Comparison of ENCODE assay signal across 14 mouse cellular contexts in the genomic region with DNA sequence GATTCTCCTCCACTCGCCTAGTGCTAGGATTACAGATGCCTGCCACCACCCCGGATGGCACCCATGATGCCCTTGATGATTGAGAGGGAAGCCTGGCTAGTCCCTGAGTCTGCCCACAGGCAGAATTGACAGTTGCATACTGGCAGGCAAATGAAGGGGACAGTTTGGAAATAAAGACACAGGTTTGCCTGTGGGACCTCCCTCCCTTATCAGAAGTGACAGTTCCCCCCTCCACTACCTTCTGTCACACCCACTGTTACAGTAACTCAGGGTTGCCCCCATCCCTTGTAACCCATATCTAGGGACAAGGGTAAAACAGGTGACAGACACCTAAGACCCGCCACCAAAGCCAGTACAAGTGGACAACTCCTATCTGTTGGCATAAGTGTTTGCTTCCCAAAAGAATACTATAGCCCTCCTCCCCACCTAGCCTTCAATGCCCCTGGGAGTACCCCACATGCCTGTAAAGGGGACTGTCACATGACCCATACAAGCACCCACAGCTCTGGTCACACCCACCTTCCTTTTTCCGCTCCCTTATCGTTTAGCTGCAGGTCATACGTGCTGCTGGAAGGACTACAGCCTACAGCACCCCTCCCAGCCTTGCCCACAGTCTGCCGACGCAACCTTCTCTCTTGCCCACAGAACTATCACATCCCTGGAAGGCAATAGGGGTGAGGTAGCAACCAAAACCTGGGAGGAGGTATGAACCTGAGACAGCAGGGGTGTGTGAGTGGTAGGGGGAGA. TPM values are rescaled to one million over a fixed set of nuclear protein-coding genes. Genes with fewer than 3 reads are reported as not detected.
DNase-seq lines count a peak whose midpoint lies in the region; ATAC-seq and TF ChIP-seq lines count a peak whose summit lies in the region.
"Had no signal": no experiment of that assay in that cellular context is flagged by ENCODE, and none has a peak within 500 bp of the region (broad histone marks: within the 10 kb centered on the region; RNA-seq: fewer than 3 reads in every experiment).

No protein-coding gene starts in this region.

- H3K4me1 ChIP-seq in heart, embryonic 13.5 days = peaks cover 85% of the 10 kb centered on the region
- H3K4me1 ChIP-seq in MEL (ENCODE audit: control insufficient read depth in 1 of 2, insufficient read depth in 2 of 2, low read length in 2 of 2) = peaks cover 38 to 53% of the 10 kb centered on the region in 2 experiments

- intact Hi-C loops in left cerebral cortex, postnatal 4 days (cut with DNase I) = no loop called here

- no peak for TF ChIP-seq RAD21 in MEL (IDR thresholded peaks at IDR 0.05; ENCODE audit: low read depth, low read length)

- TF ChIP-seq EP300 in MEL (IDR thresholded peaks at IDR 0.05; ENCODE audit: low read depth in 1 of 2, low read length in 2 of 2) = peak; percentile 75 to 81

- H3K4me3 ChIP-seq in heart, embryonic 13.5 days = no peak overlapping the region
- H3K4me3 ChIP-seq in MEL (ENCODE audit: control insufficient read depth in 1 of 2, insufficient read depth in 1 of 2, low read depth in 2 of 2, low read length in 2 of 2) = peak overlapping the region in 1 of 2 experiments; percentile 2; a peak in 2 of 4 replicates
- H3K4me3 ChIP-seq: limb, embryonic 13.5 days; midbrain, embryonic 12.5 days; neural tube, embryonic 12.5 days had no signal

- H3K27ac ChIP-seq in heart, embryonic 13.5 days (replicated peaks) = peak overlapping the region; percentile 48
- H3K27ac ChIP-seq in MEL (ENCODE audit: control insufficient read depth, low read depth, low read length) = peak overlapping the region; percentile 99
- H3K27ac ChIP-seq: limb, embryonic 13.5 days; midbrain, embryonic 12.5 days; neural tube, embryonic 12.5 days had no signal

- peak overlapping the region; percentile 37; the same call in 1 of the 2 replicates for H3K4me2 ChIP-seq in heart, embryonic 13.5 days
- H3K4me2 ChIP-seq: limb, embryonic 13.5 days; midbrain, embryonic 12.5 days; neural tube, embryonic 12.5 days had no signal

- peak overlapping the region; percentile 59 for H3K9ac ChIP-seq in heart, embryonic 13.5 days
- H3K9ac ChIP-seq in MEL (ENCODE audit: control insufficient read depth, low read depth, low read length, poor library complexity, severe bottlenecking) = peak overlapping the region; percentile 54
- H3K9ac ChIP-seq: limb, embryonic 13.5 days; midbrain, embryonic 12.5 days; neural tube, embryonic 12.5 days had no signal

- no peaks in the 10 kb centered on the region for H3K27me3 ChIP-seq in heart, embryonic 13.5 days (replicated peaks)
- no peaks in the 10 kb centered on the region for H3K27me3 ChIP-seq in MEL (ENCODE audit: control insufficient read depth in 1 of 2, insufficient read depth in 2 of 2, low read length in 2 of 2)
- H3K27me3 ChIP-seq: limb, embryonic 13.5 days; midbrain, embryonic 12.5 days; neural tube, embryonic 12.5 days had no signal

- DNase-seq in heart, adult 9 months (ENCODE audit: low spot score in 2 of 2) = no peak
- peak; percentile 92 for DNase-seq in MEL (ENCODE audit: low read depth, low spot score)
- DNase-seq in urinary bladder, adult 18-20 months (ENCODE audit: low spot score in 2 of 2) = no peak
- DNase-seq in retina, embryonic 14.5 days (ENCODE audit: low spot score) = no peak
- no peak for DNase-seq in left cerebral cortex, postnatal 4 days
- DNase-seq: cerebellum, postnatal 36 days; kidney, adult 2 months; thymus, postnatal 36 days had no signal

- peaks cover 47% of the 10 kb centered on the region for H3K79me2 ChIP-seq in MEL (ENCODE audit: control insufficient read depth, insufficient read depth, low read length, poor library complexity)

- ATAC-seq in heart, embryonic 13.5 days (ENCODE audit: extremely low read depth, insufficient number of reproducible peaks, low FRiP score, low TSS enrichment) = peak; percentile 81
- ATAC-seq in granulocyte monocyte progenitor cell, adult 5-6 weeks (replicated peaks; ENCODE audit: poor library complexity, severe bottlenecking) = peak; percentile 38
- ATAC-seq in megakaryocyte-erythroid progenitor cell, adult 5-6 weeks (replicated peaks; ENCODE audit: low FRiP score, low TSS enrichment, poor library complexity, severe bottlenecking) = peak; percentile 83

- peaks cover 43% of the 10 kb centered on the region for H3K36me3 ChIP-seq in heart, embryonic 13.5 days
- peaks cover 9 to 50% of the 10 kb centered on the region in 2 experiments for H3K36me3 ChIP-seq in MEL (ENCODE audit: control insufficient read depth in 1 of 2, insufficient read depth in 2 of 2, low read length in 2 of 2)
- H3K36me3 ChIP-seq: limb, embryonic 13.5 days had no signal

- 61% methylated on average over 8 of the region's 8 CpGs for WGBS in heart, embryonic 13.5 days

- TF ChIP-seq CTCF in MEL (IDR thresholded peaks at IDR 0.05 in 2 of 3, conservative IDR thresholded peaks at IDR 0.05 in 1 of 3; ENCODE audit: control insufficient read depth in 1 of 3, insufficient read depth in 1 of 3, low read depth in 2 of 3, low read length in 3 of 3, poor library complexity in 1 of 3, severe bottlenecking in 1 of 3) = no peak

- no peaks in the 10 kb centered on the region for H3K9me3 ChIP-seq in heart, embryonic 13.5 days
- no peaks in the 10 kb centered on the region for H3K9me3 ChIP-seq in MEL (replicated peaks; ENCODE audit: insufficient read depth, low read length)
- H3K9me3 ChIP-seq: limb, embryonic 13.5 days; neural tube, embryonic 12.5 days had no signal

- peak; percentile 29 to 44; a peak in 2 of 4 replicates for TF ChIP-seq POLR2A in MEL (IDR thresholded peaks at IDR 0.05; ENCODE audit: control insufficient read depth in 1 of 2, insufficient read depth in 1 of 2, low read depth in 1 of 2, low read length in 2 of 2, poor library complexity in 1 of 2)

TF ChIP-seq in MEL, 35 proteins besides CTCF, POLR2A, EP300 and RAD21 (continues in another document):
- no peak; the same call in 1 of the 2 replicates for TF ChIP-seq HCFC1 (IDR thresholded peaks at IDR 0.05; ENCODE audit: low read depth, low read length)
- TF ChIP-seq KAT2A (conservative IDR thresholded peaks at IDR 0.05; ENCODE audit: low read depth, low read length) = no peak
- peak; percentile 68; the same call in 1 of the 2 replicates for TF ChIP-seq BHLHE40 (IDR thresholded peaks at IDR 0.05; ENCODE audit: borderline replicate concordance, low read depth, low read length)
- no peak for TF ChIP-seq NELFE (IDR thresholded peaks at IDR 0.05; ENCODE audit: low read depth, low read length)
- peak; percentile 77 for TF ChIP-seq ETS1 (IDR thresholded peaks at IDR 0.05; ENCODE audit: low read depth, low read length)
- peak; percentile 82 for TF ChIP-seq TCF12 (IDR thresholded peaks at IDR 0.05; ENCODE audit: low read depth, low read length)
- no peak for TF ChIP-seq NRF1 (IDR thresholded peaks at IDR 0.05; ENCODE audit: insufficient read depth, low read depth, low read length, poor library complexity, severe bottlenecking)
- TF ChIP-seq MYC (IDR thresholded peaks at IDR 0.05; ENCODE audit: low read depth, low read length) = no peak
- peak; percentile 20; the same call in 1 of the 2 replicates for TF ChIP-seq ZMIZ1 (IDR thresholded peaks at IDR 0.05; ENCODE audit: low read depth, low read length)
- 0 out of 2 replicates have a peak, but pooled peaks have one; percentile 31 for TF ChIP-seq POLR2AphosphoS5 (IDR thresholded peaks at IDR 0.05; ENCODE audit: borderline replicate concordance, low read depth, low read length)
- peak; percentile 78 for TF ChIP-seq SIN3A (IDR thresholded peaks at IDR 0.05; ENCODE audit: low read length)
- peak; percentile 97 for TF ChIP-seq USF1 (IDR thresholded peaks at IDR 0.05; ENCODE audit: low read depth, low read length)
- TF ChIP-seq SMC3 (IDR thresholded peaks at IDR 0.05; ENCODE audit: low read depth, low read length) = 0 out of 2 replicates have a peak, but pooled peaks have one; percentile 4
- TF ChIP-seq POLR2AphosphoS2 (IDR thresholded peaks at IDR 0.05; ENCODE audit: low read length) = no peak
- no peak for TF ChIP-seq MAX (IDR thresholded peaks at IDR 0.05; ENCODE audit: low read length)
- TF ChIP-seq ZNF384 (IDR thresholded peaks at IDR 0.05; ENCODE audit: low read depth, low read length) = no peak
- no peak for TF ChIP-seq ELF1 (IDR thresholded peaks at IDR 0.05; ENCODE audit: low read depth, low read length)
- peak; percentile 63 for TF ChIP-seq RCOR1 (IDR thresholded peaks at IDR 0.05; ENCODE audit: low read depth, low read length)
- TF ChIP-seq GABPA (IDR thresholded peaks at IDR 0.05; ENCODE audit: low read depth, low read length) = no peak
- TF ChIP-seq TAL1 (IDR thresholded peaks at IDR 0.05; ENCODE audit: low read length) = peak; percentile 95
- TF ChIP-seq GATA1 (IDR thresholded peaks at IDR 0.05; ENCODE audit: low read depth, low read length) = peak; percentile 71
- TF ChIP-seq MYB (IDR thresholded peaks at IDR 0.05; ENCODE audit: low read depth, low read length) = no peak; the same call in 1 of the 2 replicates
- TF ChIP-seq JUND (IDR thresholded peaks at IDR 0.05; ENCODE audit: low read depth, low read length) = no peak
- peak; percentile 31 to 75; a peak in 3 of 4 replicates for TF ChIP-seq USF2 (IDR thresholded peaks at IDR 0.05; ENCODE audit: borderline replicate concordance in 1 of 2, insufficient read depth in 1 of 2, low read depth in 1 of 2, low read length in 2 of 2)
- TF ChIP-seq MAZ (IDR thresholded peaks at IDR 0.05; ENCODE audit: low read depth, low read length) = peak; percentile 87; the same call in 1 of the 2 replicates
- TF ChIP-seq E2F4 (IDR thresholded peaks at IDR 0.05; ENCODE audit: borderline replicate concordance, low read depth, low read length) = no peak
- peak; percentile 73 for TF ChIP-seq TBP (IDR thresholded peaks at IDR 0.05; ENCODE audit: low read depth, low read length)
- TF ChIP-seq MAFK (IDR thresholded peaks at IDR 0.05; ENCODE audit: borderline replicate concordance, low read depth, low read length) = no peak
- no peak for TF ChIP-seq ZC3H11A (IDR thresholded peaks at IDR 0.05; ENCODE audit: low read depth, low read length)
- TF ChIP-seq CHD2 (IDR thresholded peaks at IDR 0.05; ENCODE audit: low read length) = no peak

RNA-seq across cellular contexts. Expression of a gene that starts 37.0 kb away (rescaled TPM):
- 28.2 and 29.2 TPM in 2 replicates for polyA plus RNA-seq in heart, embryonic 13.5 days (2015; fragmentation: Nextera tagmentation; extraction: Ambion mirVana)
- 19.8 and 24.7 TPM in 2 replicates for total RNA-seq in MEL (2012; rRNA removed)
- 100 to 1,000 TPM in 1 of 2 experiments, 10 to 100 TPM in 1; 31.4 to 125 TPM for polyA plus RNA-seq in MEL (2012; ENCODE audit: insufficient read depth in 1 of 2, insufficient read length in 2 of 2, low read depth in 1 of 2, low replicate concordance in 2 of 2, missing spikeins in 1 of 2)
- 10.7 and 11.2 TPM in 2 replicates for total RNA-seq in granulocyte monocyte progenitor cell, adult 5-6 weeks (2014; fragmentation: Nextera tagmentation)
- total RNA-seq in granulocyte monocyte progenitor cell, adult 5-6 weeks (2017) = 5.6 and 6.4 TPM in 2 replicates
- total RNA-seq in megakaryocyte-erythroid progenitor cell, adult 5-6 weeks (2014; fragmentation: Nextera tagmentation) = 77.2 and 89.3 TPM in 2 replicates
- total RNA-seq in megakaryocyte-erythroid progenitor cell, adult 5-6 weeks (2017) = 23.6 and 26.4 TPM in 2 replicates
- 100 to 1,000 TPM; 149 to 156 TPM for total RNA-seq in left cerebral cortex, postnatal 4 days (2021)
